Mouse (Mus musculus): Measurements from ENCODE around the gene Gm17545.
A peak's percentile ranks its signal among the peaks of the same experiment; 100 is the strongest.

Gene Gm17545

GRCm38 (mm10) chr9:22445123-22445522, 9.0 kb upstream of the Gm17545 start:
- no peak for DNase-seq (ENCODE audit: low spot score)

GRCm38 (mm10) chr9:22447213-22447612, 6.9 kb upstream of the Gm17545 start:
- no peak for DNase-seq (ENCODE audit: low spot score)

GRCm38 (mm10) chr9:22448420-22448819, 5.7 kb upstream of the Gm17545 start:
- DNase-seq (ENCODE audit: low spot score) = no peak

- DNase-seq (ENCODE audit: low spot score) = no peak
These were observed 4.9 kb upstream of the Gm17545 start for GRCm38 (mm10) chr9:22449209-22449608.

- DNase-seq (ENCODE audit: low spot score) = no peak
These were observed 1.4 kb upstream of the Gm17545 start for GRCm38 (mm10) chr9:22452697-22453096.

- no peak for DNase-seq (ENCODE audit: low spot score)
These were observed 577 bp upstream of the Gm17545 start for GRCm38 (mm10) chr9:22453501-22453924.

GRCm38 (mm10) chr9:22455041-22455440, 951 bp downstream of the Gm17545 start:
- DNase-seq (ENCODE audit: low spot score) = no peak

GRCm38 (mm10) chr9:22457142-22457835, 3.2 kb downstream of the Gm17545 start:
- no peak for DNase-seq (ENCODE audit: low spot score)

- no peak for DNase-seq (ENCODE audit: low spot score)
These were observed 7.9 kb downstream of the Gm17545 start for GRCm38 (mm10) chr9:22461946-22462345.

GRCm38 (mm10) chr9:22466212-22466611, 12.1 kb downstream of the Gm17545 start:
- no peak for DNase-seq (ENCODE audit: low spot score)

GRCm38 (mm10) chr9:22467371-22468169, 13.5 kb downstream of the Gm17545 start:
- DNase-seq (ENCODE audit: low spot score) = peak; percentile 44

GRCm38 (mm10) chr9:22468170-22468898, 14.2 kb downstream of the Gm17545 start:
- no peak for DNase-seq (ENCODE audit: low spot score)

- no peak for DNase-seq (ENCODE audit: low spot score)
These were observed 14.8 kb downstream of the Gm17545 start for GRCm38 (mm10) chr9:22468899-22469259.

GRCm38 (mm10) chr9:22469643-22470042, 15.6 kb downstream of the Gm17545 start, which contains the start of gene Rp9:
Gene Rp9 (minus strand): TSS chr9:22469743.
- no peak for DNase-seq (ENCODE audit: low spot score)

GRCm38 (mm10) chr9:22475424-22475868, 21.4 kb downstream of the Gm17545 start, which contains the start of gene Bbs9:
Gene Bbs9 (plus strand): TSS chr9:22475715.
- DNase-seq (ENCODE audit: low spot score) = peak; percentile 86

- no peak for DNase-seq (ENCODE audit: low spot score)
These were observed 22.2 kb downstream of the Gm17545 start for GRCm38 (mm10) chr9:22476265-22476664.

- no peak for DNase-seq (ENCODE audit: low spot score)
These were observed 24.9 kb downstream of the Gm17545 start for GRCm38 (mm10) chr9:22478946-22479345.

- DNase-seq (ENCODE audit: low spot score) = no peak
These were observed 29.9 kb downstream of the Gm17545 start for GRCm38 (mm10) chr9:22483866-22484561.

GRCm38 (mm10) chr9:22484562-22485308, 30.6 kb downstream of the Gm17545 start:
- no peak for DNase-seq (ENCODE audit: low spot score)

- no peak for DNase-seq (ENCODE audit: low spot score)
These were observed 32.1 kb downstream of the Gm17545 start for GRCm38 (mm10) chr9:22486211-22486610.

GRCm38 (mm10) chr9:22488963-22489362, 34.9 kb downstream of the Gm17545 start:
- no peak for DNase-seq (ENCODE audit: low spot score)

All from urinary bladder, postnatal 25 days (tissue).